Mouse (Mus musculus) lung, embryonic 14.5 days (tissue): ENCODE results near the gene Ubap1. TPM values are rescaled to one million over a fixed set of nuclear protein-coding genes. Genes with fewer than 3 reads are reported as not detected.

Experiments used
- ATAC-seq: fragments of 200-750 bp; cut with Nextera tagmentation; 2 replicates; pipeline ENCODE4 v1.8.0; 2017; ENCODE audit warnings: mild to moderate bottlenecking, moderate TSS enrichment, moderate library complexity; ENCODE audit not compliant: insufficient read depth
- DNase-seq: peaks from one replicate; pipeline ENCODE4 v3.0.0-alpha.2; 2015
- H3K27ac ChIP-seq: fragments of 300-500 bp; sonication (generic); 2 replicates; pipeline ENCODE4 v1.5.1; 2014; ENCODE audit warnings: low read depth, mild to moderate bottlenecking, moderate library complexity
- H3K27me3 ChIP-seq: fragments of 300-500 bp; sonication (generic); 2 replicates; pipeline ENCODE4 v1.6.1; 2014; ENCODE audit warnings: low read length, control low read depth; ENCODE audit not compliant: insufficient read depth
- H3K36me3 ChIP-seq: fragments of 300-500 bp; sonication (generic); 2 replicates; pipeline ENCODE4 v1.6.1; 2014; ENCODE audit warnings: control low read depth; ENCODE audit not compliant: insufficient read depth
- H3K4me1 ChIP-seq: fragments of 300-500 bp; sonication (generic); 2 replicates; pipeline ENCODE4 v1.6.1; 2014; ENCODE audit warnings: antibody characterized with exemption, control low read depth; ENCODE audit not compliant: insufficient read depth
- H3K4me2 ChIP-seq: fragments of 300-500 bp; sonication (generic); 2 replicates; pipeline ENCODE4 v1.6.1; 2014; ENCODE audit warnings: mild to moderate bottlenecking
- H3K4me3 ChIP-seq: fragments of 300-500 bp; sonication (generic); 2 replicates; pipeline ENCODE4 v1.5.1; 2014; ENCODE audit warnings: low read depth, low read length
- H3K9ac ChIP-seq: fragments of 300-500 bp; sonication (generic); 2 replicates; pipeline ENCODE4 v1.6.1; 2014
- H3K9me3 ChIP-seq: fragments of 300-500 bp; sonication (generic); 2 replicates; pipeline ENCODE4 v1.6.1; 2016; ENCODE audit warnings: low read depth, low read length, control low read depth
- CTCF ChIP-seq: IDR thresholded peaks from 2 replicates; pipeline ENCODE4 v1.5.1; 2016; ENCODE audit warnings: antibody characterized with exemption, low read depth
- WGBS: fragments of 180-500 bp; shearing (Covaris S2); extraction: QIAGEN DNeasy Blood & Tissue Kit; methylation state at CpG from one replicate; pipeline ENCODE4 v1.1.7; 2014; 5-methylcytosine and 5-hydroxymethylcytosine counted together
- polyA plus RNA-seq: library from polyadenylated mRNA; unstranded; fragments of >200 nt; fragmentation: Nextera tagmentation; extraction: Ambion mirVana; gene quantifications from 2 replicates; pipeline ENCODE4 v1.2.1, GENCODE M21; 2014

The Ubap1 gene
- 47.7 and 53.8 TPM in 2 replicates for polyA plus RNA-seq

DNA sequence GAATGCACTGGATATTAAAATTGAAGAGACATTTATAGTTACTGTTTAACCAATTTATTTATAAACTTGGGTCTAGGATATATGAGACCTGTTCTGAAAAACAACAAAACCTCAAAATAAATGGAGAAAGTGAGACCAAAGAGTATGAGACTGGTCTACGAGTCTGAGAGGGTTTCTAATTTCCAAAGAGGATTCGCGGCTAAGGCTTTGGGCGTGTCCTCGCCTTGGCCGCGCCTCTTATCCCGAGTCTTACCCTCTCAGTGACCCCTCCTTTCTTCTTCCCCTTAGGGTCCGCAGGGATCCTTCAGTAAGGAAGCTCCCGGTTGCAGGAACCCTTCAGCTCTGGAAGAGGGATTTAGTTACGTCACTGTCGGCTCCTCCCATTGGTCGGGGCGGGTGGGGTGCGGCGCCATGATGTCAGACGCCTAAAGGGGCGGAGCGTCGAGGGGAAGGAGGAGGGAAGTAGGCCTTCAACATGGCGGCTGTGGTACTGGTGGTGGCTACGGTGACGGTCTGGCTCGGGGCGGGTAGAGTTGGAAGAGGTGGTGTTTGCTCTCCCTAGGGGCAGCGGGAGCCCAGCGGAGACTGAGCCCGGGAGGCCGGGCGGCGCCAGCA, at the start of gene Ubap1:
Gene Ubap1 (plus strand): TSS at position 413 of the 615 bp plus-strand sequence.
- Histone ChIP-seq H3K36me3 (peaks cover 7% of the 10 kb centered on the region; the same call in 1 of the 2 replicates), H3K4me1 (peaks cover 3% of the 10 kb centered on the region; the same call in 1 of the 2 replicates), H3K9ac (peak within 1 kb of the TSS; percentile 75), H3K9me3 (no peaks in the 10 kb centered on the region), H3K27me3 (no peaks in the 10 kb centered on the region), H3K4me2 (peak within 1 kb of the TSS; percentile 83), H3K27ac (peak within 1 kb of the TSS; percentile 93), H3K4me3 (peak within 1 kb of the TSS; percentile 70)
- peak; percentile 99 for ATAC-seq
- no peak for TF ChIP-seq CTCF
- DNase-seq = peak; percentile 98
- WGBS = 1% methylated on average over 31 of the region's 31 CpGs

DNA sequence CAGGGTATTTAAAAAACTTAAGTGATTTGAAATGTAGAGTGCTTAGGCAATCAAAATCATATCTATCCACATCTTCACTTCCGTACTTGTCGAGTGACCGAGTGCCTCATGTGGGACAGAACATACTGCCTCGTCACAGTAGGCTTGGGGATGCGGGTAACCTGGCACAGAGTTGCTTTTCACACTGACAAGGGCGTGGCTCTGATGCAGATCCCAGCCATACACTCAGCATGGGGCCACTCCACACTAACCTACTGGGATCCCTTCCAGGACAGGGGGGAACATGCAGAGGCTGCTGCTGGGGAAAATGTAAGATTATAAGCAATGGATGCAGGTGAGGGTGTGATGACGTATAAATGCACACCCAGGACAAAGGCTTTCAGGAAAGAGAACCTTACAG, 45.1 kb upstream of the Ubap1 start:
- WGBS = 88% methylated on average over 7 of the region's 7 CpGs

DNA sequence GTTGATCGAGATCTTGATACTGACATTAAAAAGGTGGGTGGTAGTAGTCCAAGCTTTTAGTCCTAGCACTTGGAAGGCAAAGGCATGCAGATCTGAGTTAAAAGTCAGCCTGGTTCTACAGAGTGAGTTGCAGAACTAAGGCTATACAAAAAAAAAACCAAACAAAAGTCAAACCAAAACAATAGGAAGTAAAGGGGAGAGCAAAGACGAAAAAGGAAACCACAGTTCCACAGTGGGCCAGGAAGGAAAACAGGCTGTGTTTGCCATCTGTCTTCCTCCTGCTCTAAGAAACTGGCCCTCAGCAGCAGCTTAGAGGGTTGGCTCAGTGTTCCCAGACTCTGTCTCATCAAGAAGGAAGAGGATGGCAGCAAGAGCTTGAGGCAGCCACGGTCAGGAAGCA, 44.5 kb upstream of the Ubap1 start:
- DNase-seq (peak; percentile 12), ATAC-seq (no peak)
- Histone ChIP-seq H3K36me3 (peaks cover 85% of the 10 kb centered on the region), H3K9ac (no peak overlapping the region), H3K27me3 (no peaks in the 10 kb centered on the region), H3K4me1 (no peaks in the 10 kb centered on the region), H3K27ac (no peak overlapping the region), H3K4me3 (no peak overlapping the region), H3K9me3 (no peaks in the 10 kb centered on the region), H3K4me2 (no peak overlapping the region)
- TF ChIP-seq CTCF = no peak
- WGBS = 67% methylated on average over 3 of the region's 3 CpGs

More for the DNA sequence above, 45.1 kb upstream of the Ubap1 start:
- H3K27me3 ChIP-seq = no peaks in the 10 kb centered on the region
- no peak overlapping the region for H3K27ac ChIP-seq
- DNase-seq (no peak), ATAC-seq (no peak)
- no peak for TF ChIP-seq CTCF
- H3K4me1 ChIP-seq = no peaks in the 10 kb centered on the region
- no peak overlapping the region for H3K4me3 ChIP-seq
- H3K4me2 ChIP-seq = no peak overlapping the region
- H3K9me3 ChIP-seq = no peaks in the 10 kb centered on the region
- no peak overlapping the region for H3K9ac ChIP-seq
- H3K36me3 ChIP-seq = peaks cover 85% of the 10 kb centered on the region

- Histone ChIP-seq H3K4me2 (no peak overlapping the region), H3K4me1 (no peaks in the 10 kb centered on the region), H3K9me3 (no peaks in the 10 kb centered on the region), H3K27ac (no peak overlapping the region), H3K4me3 (no peak overlapping the region), H3K27me3 (no peaks in the 10 kb centered on the region), H3K9ac (no peak overlapping the region), H3K36me3 (peaks cover 84% of the 10 kb centered on the region)
- TF ChIP-seq CTCF = no peak
- DNase-seq (no peak), ATAC-seq (no peak)
- 87% methylated on average over 6 of the region's 6 CpGs for WGBS
These were observed 41.4 kb upstream of the Ubap1 start for GRCm38 (mm10) chr4:41307406-41307805.

- Histone ChIP-seq H3K4me2 (no peak overlapping the region), H3K27me3 (no peaks in the 10 kb centered on the region), H3K4me3 (no peak overlapping the region), H3K9ac (no peak overlapping the region), H3K27ac (no peak overlapping the region), H3K4me1 (peaks cover 6% of the 10 kb centered on the region), H3K36me3 (peaks cover 64% of the 10 kb centered on the region), H3K9me3 (no peaks in the 10 kb centered on the region)
- DNase-seq = no peak
- 89% methylated on average over 9 of the region's 9 CpGs for WGBS
- no peak for ATAC-seq
- TF ChIP-seq CTCF = no peak
These were observed 37.9 kb upstream of the Ubap1 start for GRCm38 (mm10) chr4:41310567-41311563.

- peak overlapping the region; percentile 96 for H3K9ac ChIP-seq
- no peak for TF ChIP-seq CTCF
- no peak for DNase-seq
- peak overlapping the region; percentile 76 for H3K4me2 ChIP-seq
- H3K4me3 ChIP-seq = peak overlapping the region; percentile 98
- peaks cover 6% of the 10 kb centered on the region for H3K4me1 ChIP-seq
- no peaks in the 10 kb centered on the region for H3K9me3 ChIP-seq
- peak overlapping the region; percentile 97 for H3K27ac ChIP-seq
- 10% methylated on average over 14 of the region's 14 CpGs for WGBS
- H3K27me3 ChIP-seq = no peaks in the 10 kb centered on the region
- H3K36me3 ChIP-seq = peaks cover 43% of the 10 kb centered on the region
- ATAC-seq = no peak; the same call in 1 of the 2 replicates
These were observed 35.1 kb upstream of the Ubap1 start for GRCm38 (mm10) chr4:41313722-41314121.
